Mouse (Mus musculus) CD4-positive, CD25-positive, alpha-beta regulatory T cell, adult 2 months (primary cell): ENCODE results near the gene Tamm41.

Experiments
- DNase-seq: peaks from one replicate; pipeline ENCODE4 v3.0.0-alpha.2; 2012; ENCODE audit warnings: low read depth, low spot score

Tamm41 gene

DNA sequence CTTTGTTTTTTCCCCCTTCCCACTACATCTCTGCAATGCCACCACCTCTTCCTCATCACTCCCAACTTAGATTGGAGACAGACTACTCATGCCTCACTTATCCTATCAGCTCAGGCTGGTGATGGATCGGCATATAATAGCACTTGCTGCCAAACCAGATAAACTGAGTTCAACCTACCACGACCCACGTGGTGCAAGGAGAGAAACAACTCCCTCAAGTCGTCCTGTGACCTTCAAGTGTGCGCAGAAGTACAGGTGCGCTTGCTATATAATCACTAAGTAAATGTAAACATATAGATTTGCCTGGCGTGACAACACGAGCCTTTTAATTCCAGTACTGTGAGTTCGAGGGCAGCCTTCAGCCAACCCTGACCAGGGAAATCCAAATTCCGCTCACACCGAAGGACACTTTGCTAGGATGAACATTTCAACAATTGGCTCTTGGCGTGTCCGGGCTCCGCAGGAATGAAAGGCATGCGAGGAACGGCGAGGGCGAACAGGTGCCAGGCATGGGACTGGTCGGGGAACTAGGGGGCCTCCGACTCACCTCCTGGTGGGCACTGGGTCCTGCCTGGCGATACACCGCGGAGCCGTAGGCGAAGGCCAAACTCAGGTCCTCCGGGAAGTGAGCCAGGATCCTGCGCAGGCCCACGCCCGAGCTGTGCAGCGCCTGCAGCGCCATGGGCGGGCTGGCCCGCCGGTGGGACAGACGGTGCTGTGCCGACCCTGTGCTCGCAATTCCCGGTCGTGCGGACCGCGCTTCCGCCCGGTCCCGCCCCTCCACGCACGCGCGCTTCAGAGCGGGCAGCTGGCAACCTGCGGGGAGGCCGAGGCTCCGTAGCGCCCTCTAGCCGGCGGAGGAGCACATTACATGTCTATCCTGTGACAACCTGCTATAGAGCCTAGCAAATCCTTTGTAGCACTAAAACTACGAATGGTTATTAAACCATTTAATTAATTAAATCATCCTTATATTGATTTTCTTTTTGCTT is at the start of gene Tamm41:
Gene Tamm41, minus strand, starts transcription at position 774 of the 992 bp plus-strand sequence.
- peak; percentile 95 for DNase-seq

DNA sequence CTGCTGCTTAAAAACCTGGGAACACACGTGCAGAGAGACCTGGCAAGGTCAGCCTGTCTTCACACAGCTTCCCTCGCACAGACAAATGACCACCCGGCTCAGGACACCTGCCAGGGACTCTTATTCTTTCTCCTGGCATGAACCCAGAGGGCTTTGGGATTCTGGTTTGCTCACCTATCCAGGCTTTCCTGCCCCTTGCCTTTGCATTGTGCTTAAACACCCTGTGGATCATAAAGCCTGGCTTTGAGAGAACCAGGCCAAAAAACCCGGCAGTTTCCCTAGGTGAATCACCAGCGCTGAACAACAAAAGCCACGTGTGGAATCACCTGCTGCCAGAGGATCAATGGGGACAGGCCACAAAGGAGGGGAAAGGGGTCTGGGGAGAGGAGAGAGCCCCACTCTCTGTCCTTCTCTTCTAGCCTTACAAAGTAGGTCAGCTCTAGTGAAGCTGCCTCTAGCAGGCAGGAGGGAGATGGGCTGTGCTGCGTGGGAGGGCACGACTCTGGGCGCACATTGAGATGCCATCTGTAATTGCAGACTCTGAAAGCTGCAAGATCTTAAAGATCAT is 47.7 kb upstream of the Tamm41 start:
- DNase-seq = no peak

DNA sequence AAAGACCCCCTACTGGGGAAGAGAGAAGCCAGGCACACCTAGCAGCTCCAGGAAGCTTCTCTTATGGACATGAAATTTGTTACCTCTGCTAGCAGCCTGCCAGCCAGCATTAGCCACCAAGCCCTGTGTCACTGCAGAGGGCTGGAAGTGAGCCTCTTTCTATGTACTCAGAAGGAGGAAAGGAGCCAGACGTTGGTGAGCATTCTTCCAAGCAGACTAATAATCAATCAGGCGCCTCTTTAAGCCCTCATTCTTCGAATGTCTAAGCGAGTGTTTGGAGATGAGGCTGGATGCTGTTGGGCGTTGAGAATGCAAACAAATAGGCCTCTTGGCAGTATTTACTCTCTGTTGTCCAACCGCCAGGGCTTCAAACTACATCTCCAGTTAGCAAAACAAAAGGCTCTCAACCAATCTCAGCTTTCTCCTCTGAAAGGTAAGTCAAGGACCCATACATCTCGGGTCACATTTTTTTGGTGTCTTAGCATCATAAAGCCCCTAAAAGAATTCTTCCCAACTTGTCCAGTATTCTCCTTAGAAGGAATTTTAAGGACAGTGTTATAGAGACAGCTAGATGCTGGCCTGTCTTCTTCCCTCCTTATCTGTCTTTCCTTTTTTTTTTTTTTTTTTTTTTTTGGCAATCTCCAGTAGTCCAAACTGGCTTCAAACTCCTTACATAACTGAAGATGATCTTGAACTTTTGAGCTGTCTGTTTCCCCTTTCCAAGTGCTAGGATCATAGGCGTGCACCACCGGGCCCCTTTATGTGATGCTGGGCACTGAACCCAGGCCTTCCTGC is 39.3 kb upstream of the Tamm41 start:
- DNase-seq = no peak

DNA sequence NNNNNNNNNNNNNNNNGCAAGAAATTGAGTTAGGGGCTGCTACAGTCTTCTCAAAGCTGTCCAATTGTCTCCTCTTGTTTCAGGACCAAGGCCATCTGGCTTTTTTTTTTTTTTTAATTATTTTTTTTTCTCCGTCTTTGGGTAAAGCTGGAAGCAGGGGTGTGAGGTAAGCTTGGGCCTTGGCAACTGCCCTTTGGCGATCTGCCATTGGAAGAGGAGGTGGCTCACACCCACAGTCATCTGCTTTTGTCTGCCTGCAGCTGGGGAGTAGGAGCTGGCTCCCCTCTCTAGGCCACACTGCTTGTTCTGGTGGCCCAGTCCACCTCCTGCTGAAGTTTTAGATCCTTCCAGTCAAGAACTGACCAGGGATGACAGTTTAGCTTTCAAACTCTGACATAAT is 34.3 kb upstream of the Tamm41 start:
- no peak for DNase-seq

DNA sequence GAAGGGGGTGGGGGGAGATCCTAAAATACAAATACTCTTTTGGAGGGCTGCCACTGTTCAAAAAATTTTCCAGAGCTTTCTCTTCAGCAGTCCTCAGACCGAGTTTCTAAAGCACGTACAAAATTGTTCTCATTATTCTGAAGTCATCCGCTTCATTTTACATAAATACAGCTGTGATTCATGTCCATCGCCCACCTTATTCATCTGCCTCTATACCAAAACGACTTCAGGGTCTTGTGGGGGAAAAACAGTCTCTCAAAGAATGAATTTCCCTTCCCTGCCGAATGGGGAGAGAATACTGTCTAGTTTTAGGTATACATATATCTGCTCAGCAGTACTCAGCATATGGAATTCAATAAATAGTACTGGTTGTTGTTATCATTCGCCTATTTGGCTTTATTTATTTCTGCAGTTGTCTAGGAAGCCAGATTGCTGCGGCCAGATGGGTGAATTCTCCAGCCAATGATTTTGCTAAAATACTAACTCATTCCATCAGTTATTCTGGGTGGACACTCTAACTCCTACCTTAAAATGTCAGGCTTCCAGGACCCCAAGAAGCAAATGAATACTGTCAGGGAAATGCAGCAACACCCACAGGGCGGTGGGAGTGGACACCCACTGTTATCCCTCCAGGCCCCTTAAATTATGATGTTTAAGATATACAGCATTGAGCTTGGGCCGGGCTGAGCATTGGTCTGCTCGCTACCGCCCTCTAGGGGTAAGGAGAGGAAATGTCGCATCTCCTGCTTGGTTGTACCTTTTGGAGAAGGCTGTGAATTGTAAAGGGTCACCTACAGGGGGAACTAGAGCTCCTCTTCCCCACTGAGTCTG is 27.9 kb upstream of the Tamm41 start:
- DNase-seq = peak; percentile 64

- no peak for DNase-seq
Observed at GRCm38 (mm10) chr6:115062605-115063350, 25.1 kb upstream of the Tamm41 start.

- no peak for DNase-seq
Observed at GRCm38 (mm10) chr6:115059227-115059626, 21.6 kb upstream of the Tamm41 start.

GRCm38 (mm10) chr6:115056699-115057098 is 19.0 kb upstream of the Tamm41 start:
- no peak for DNase-seq

- DNase-seq = no peak
Observed at GRCm38 (mm10) chr6:115055440-115055839, 17.8 kb upstream of the Tamm41 start.

GRCm38 (mm10) chr6:115051586-115052197 is 14.0 kb upstream of the Tamm41 start:
- no peak for DNase-seq

DNA sequence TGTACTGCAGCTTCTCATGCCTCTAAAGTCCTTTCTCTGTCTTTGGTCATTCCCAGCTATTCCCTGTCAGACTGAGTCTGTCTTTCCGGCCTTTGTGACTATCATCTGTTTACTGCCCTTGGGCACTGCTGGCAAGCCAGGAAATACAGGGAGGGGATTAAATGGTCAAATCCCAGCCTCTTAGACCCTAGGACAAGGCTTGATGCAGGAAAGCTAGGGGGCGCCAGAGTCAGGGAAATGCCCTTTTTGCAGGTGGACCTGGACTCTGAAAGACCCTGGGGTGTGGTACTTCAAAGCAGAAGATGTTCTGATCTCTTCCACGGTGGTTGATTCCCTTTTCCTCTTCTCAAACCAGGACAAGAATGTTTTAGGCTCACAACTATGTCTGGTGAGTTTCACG is 11.3 kb upstream of the Tamm41 start:
- DNase-seq = no peak

GRCm38 (mm10) chr6:115047816-115048215 is 10.1 kb upstream of the Tamm41 start:
- DNase-seq = no peak

- DNase-seq = no peak
Observed at GRCm38 (mm10) chr6:115046064-115046463, 8.4 kb upstream of the Tamm41 start.

- peak; percentile 40 for DNase-seq
Observed at GRCm38 (mm10) chr6:115044709-115045108, 7.0 kb upstream of the Tamm41 start.

DNA sequence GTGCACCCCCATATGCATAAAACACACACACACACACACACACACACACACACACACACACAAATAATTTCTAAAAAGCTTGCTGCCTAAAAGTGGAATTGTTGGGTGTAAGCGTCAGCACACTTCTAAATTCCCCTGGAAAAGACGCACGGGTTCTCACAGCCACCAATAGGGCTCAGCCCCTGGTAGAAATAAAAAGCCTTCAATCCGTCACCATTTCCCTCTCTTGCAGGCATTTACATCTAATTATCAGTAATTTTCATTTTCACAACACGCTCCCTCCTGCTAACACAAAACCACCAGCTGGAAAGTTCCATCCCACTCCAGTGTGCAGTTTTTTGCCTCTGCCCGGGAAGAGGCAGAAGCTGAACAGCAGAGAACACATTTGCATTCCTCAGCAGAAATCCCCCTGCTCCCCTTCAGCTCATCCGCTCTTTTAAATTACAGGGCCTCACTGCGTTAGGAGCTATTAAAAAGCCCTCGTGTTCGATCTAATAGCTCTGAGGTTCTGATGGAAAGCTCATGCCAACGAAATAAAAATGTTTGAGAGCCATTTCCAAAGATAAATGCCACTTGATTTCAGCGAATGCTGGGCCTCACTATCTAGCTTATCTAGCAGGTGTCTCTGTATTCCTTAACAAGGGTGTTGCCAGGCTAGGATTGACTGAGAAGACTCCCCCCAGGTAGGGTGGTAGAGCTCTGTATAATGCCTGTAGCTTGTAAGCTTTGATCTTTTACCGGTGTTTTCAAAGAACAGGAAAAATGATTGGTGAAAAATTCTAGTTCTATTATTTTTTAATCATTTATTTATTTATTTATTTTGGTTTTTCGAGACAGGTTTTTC is 6.2 kb upstream of the Tamm41 start:
- DNase-seq = no peak

DNA sequence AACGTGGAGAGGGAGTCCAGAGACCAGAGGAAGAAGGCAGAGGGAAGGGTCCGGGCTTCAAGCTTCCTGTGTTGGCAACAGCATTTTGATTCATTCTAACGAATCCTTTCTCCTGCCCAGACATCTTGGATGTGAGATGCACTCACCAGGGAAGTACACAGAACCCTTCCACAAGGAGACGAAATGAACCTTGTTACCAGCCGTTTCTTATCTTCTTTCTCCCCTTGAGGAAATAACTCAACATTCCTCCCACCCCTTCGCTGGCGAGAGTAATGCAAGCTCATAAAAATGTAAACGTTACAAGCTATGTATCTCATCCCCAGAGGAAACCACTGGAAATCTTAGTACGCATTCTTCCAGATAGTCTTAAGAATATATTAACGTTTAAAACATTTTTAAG is 4.9 kb upstream of the Tamm41 start:
- DNase-seq = no peak

DNA sequence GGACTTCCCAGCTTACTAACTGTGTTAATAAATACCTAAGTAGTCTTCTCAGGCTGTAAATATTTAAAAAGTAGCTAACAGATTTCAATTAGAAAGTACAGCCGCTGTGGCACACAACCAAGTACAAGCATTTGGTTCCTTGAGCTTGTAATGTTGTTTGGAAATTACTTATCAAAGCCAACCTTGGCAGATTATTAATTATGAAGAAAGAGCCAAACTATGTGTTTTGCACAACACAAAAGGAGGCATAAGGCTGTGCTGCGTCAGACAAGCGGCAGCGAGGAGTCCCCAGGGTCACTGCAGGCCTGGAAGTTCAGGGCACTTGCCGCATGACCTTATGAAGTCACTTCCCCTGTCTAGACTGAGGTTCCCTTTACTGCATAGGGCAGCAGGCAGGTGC is 4.2 kb downstream of the Tamm41 start:
- no peak for DNase-seq

- peak; percentile 17 for DNase-seq
Observed at GRCm38 (mm10) chr6:115030098-115030497, 7.6 kb downstream of the Tamm41 start.

GRCm38 (mm10) chr6:115029248-115029647 is 8.4 kb downstream of the Tamm41 start:
- peak; percentile 43 for DNase-seq
